Comparison of ENCODE assay signal across 6 mouse cellular contexts in genomic region chr17:27363911-27364310, GRCm38 (mm10).
"Had no signal": no experiment of that assay in that cellular context is flagged by ENCODE, and none has a peak within 500 bp of the region (broad histone marks: within the 10 kb centered on the region; RNA-seq: fewer than 3 reads in every experiment).

No protein-coding gene starts in this region.

- DNase-seq: kidney, adult 18-20 months; kidney, postnatal 10 days; kidney, postnatal 4 days; lung, embryonic 14.5 days; lung, postnatal 14 days; retina, postnatal 1 day had no signal
